Mouse (Mus musculus): ENCODE results near the gene Cd300lg. TPM values are rescaled to one million over a fixed set of nuclear protein-coding genes. Genes with fewer than 3 reads are reported as not detected.
A peak's percentile ranks its signal among the peaks of the same experiment; 100 is the strongest.

The Cd300lg gene
- total and polyA plus RNA-seq, 3 experiments = 0.08 to 0.26 TPM; not detected in 1

DNA sequence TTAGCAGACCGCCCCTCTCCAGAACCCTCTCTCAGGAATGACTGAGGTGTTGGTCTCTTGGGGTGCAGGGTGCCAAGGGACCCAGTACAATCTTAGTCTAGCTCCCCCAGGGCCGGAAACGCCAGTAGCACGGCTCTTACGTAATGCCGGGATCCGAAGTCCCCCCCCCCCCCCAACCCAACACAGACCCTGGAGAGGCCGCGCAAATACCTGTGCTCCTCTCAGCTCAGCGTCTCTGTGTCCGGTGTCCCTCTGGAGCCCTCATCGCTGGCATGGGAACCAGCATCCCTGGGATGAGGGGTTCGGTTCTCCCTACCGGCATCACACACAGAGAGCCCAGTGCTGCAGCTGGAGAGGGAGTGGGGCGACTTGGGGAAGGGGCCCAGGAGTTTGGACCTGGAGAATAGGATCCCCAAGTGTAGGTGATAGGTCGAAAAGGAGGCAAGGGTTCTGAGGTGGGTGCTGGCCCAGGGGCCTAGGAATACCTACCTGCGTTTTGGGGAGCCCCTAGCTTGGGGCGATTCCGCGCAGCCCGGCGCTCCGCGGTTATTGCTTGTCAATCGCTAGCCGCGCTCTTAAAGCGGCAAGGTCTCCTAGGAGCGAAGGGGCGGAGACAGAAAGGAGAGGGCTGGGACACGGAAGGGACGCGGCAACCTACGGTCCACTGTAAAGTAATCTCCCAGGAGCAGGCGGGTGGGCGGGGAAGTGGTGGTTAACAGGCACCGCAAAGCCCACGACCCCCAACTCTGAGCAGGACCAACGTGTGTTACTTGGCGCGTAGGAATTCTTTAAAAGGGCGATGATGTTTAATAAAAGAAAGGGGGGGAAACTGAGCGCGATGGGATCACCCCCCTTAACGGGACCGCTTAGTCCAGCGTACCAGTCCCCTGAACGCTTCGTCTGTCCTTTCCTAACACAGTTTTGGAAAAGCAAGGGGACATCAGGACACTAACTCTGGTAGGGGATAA lies 46.9 kb downstream of the Cd300lg start, which contains the start of gene Mpp2 (continued):
- TF ChIP-seq ZC3H11A (IDR thresholded peaks at IDR 0.05; ENCODE audit: low read depth, low read length) (no peak), ETS1 (IDR thresholded peaks at IDR 0.05; ENCODE audit: low read depth, low read length) (peak; percentile 51; the same call in 1 of the 2 replicates), TBP (IDR thresholded peaks at IDR 0.05; ENCODE audit: low read depth, low read length) (peak; percentile 26; the same call in 1 of the 2 replicates), CHD1 (IDR thresholded peaks at IDR 0.05; ENCODE audit: low read depth, low read length) (no peak), MAX (IDR thresholded peaks at IDR 0.05; ENCODE audit: low read length) (0 out of 2 replicates have a peak, but pooled peaks have one; percentile 54), EP300 (IDR thresholded peaks at IDR 0.05; ENCODE audit: low read depth in 1 of 2, low read length in 2 of 2) (peak; percentile 17 to 76; a peak in 3 of 4 replicates)

DNA sequence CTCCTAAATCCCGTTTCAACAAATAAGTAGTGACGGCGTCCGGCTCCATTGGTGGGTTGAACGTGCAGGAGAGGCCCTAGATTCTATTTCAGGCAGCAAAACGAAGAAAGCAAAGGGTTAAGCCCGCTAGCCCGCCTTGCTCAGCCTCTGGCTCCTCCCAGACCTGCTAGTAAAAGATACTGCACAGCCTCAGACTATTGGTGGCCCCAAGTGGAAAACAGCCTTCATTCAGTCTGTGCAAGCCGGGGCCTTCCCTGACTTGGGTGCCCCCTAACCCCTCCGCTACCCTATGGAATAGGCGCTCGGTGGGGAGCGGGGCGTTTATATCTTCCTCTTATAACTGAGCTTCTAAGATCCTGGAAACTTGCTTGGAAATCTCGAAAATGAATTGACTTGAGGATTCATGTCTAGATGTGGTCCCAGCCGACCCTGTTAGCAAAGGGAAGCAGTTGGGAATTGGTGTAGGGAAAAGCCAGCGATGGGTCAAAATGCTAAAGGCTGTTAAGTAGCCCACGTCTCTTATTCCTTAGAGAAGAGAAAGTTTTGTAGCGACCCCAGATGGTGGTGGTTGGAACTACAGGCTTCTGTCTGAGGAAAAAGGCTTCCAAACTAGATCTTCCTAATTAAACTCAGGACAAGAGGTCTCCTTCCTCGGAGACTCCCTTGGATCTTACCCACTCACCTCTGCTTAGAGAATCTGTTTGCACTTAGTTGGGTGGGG lies 47.9 kb downstream of the Cd300lg start:
- Histone ChIP-seq H3K79me2 (ENCODE audit: control insufficient read depth, insufficient read depth, low read length, poor library complexity) (peaks cover 2% of the 10 kb centered on the region; the same call in 1 of the 2 replicates), H3K27me3 (ENCODE audit: control insufficient read depth in 1 of 2, insufficient read depth in 2 of 2, low read length in 2 of 2) (no peaks in the 10 kb centered on the region), H3K4me1 (ENCODE audit: control insufficient read depth in 1 of 2, insufficient read depth in 2 of 2, low read length in 2 of 2) (peaks cover 5 to 12% of the 10 kb centered on the region in 2 experiments; a peak in 3 of 4 replicates), H3K9ac (ENCODE audit: control insufficient read depth, low read depth, low read length, poor library complexity, severe bottlenecking) (peak overlapping the region; percentile 76), H3K36me3 (ENCODE audit: control insufficient read depth in 1 of 2, insufficient read depth in 2 of 2, low read length in 2 of 2) (peaks cover 0 to 10% of the 10 kb centered on the region in 2 experiments; a peak in 2 of 4 replicates), H3K9me3 (replicated peaks; ENCODE audit: insufficient read depth, low read length) (no peaks in the 10 kb centered on the region), H3K27ac (ENCODE audit: control insufficient read depth, low read depth, low read length) (peak overlapping the region; percentile 92), H3K4me3 (ENCODE audit: control insufficient read depth in 1 of 2, insufficient read depth in 1 of 2, low read depth in 2 of 2, low read length in 2 of 2) (peak overlapping the region; percentile 57 to 75)
- TF ChIP-seq POLR2AphosphoS2 (IDR thresholded peaks at IDR 0.05; ENCODE audit: low read length) = peak; percentile 43; the same call in 1 of the 2 replicates
- TF ChIP-seq UBTF (IDR thresholded peaks at IDR 0.05; ENCODE audit: borderline replicate concordance, insufficient read depth, low read depth, low read length) = 0 out of 2 replicates have a peak, but pooled peaks have one; percentile 69
- peak; percentile 97 for TF ChIP-seq SIN3A (IDR thresholded peaks at IDR 0.05; ENCODE audit: low read length)
- TF ChIP-seq CTCF (IDR thresholded peaks at IDR 0.05 in 2 of 3, conservative IDR thresholded peaks at IDR 0.05 in 1 of 3; ENCODE audit: control insufficient read depth in 1 of 3, insufficient read depth in 1 of 3, low read depth in 2 of 3, low read length in 3 of 3, poor library complexity in 1 of 3, severe bottlenecking in 1 of 3) = peak; percentile 38 to 89 (median 73)
- TF ChIP-seq SMC3 (IDR thresholded peaks at IDR 0.05; ENCODE audit: low read depth, low read length) = peak; percentile 32
- TF ChIP-seq TBP (IDR thresholded peaks at IDR 0.05; ENCODE audit: low read depth, low read length) = peak; percentile 85
- TF ChIP-seq BHLHE40 (IDR thresholded peaks at IDR 0.05; ENCODE audit: borderline replicate concordance, low read depth, low read length) = peak; percentile 66
- no peak for TF ChIP-seq MYB (IDR thresholded peaks at IDR 0.05; ENCODE audit: low read depth, low read length)
- TF ChIP-seq ETS1 (IDR thresholded peaks at IDR 0.05; ENCODE audit: low read depth, low read length) = peak; percentile 60
- TF ChIP-seq TAL1 (IDR thresholded peaks at IDR 0.05; ENCODE audit: low read length) = peak; percentile 82
- peak; percentile 69; the same call in 1 of the 2 replicates for TF ChIP-seq MEF2A (IDR thresholded peaks at IDR 0.05; ENCODE audit: extremely low read depth, insufficient replicate concordance, low read depth, low read length, poor library complexity, severe bottlenecking)
- TF ChIP-seq RAD21 (IDR thresholded peaks at IDR 0.05; ENCODE audit: low read depth, low read length) = peak; percentile 35
- TF ChIP-seq MAZ (IDR thresholded peaks at IDR 0.05; ENCODE audit: low read depth, low read length) = peak; percentile 81
- peak; percentile 78 for TF ChIP-seq TCF12 (IDR thresholded peaks at IDR 0.05; ENCODE audit: low read depth, low read length)
- peak; percentile 5; the same call in 1 of the 2 replicates for TF ChIP-seq RCOR1 (IDR thresholded peaks at IDR 0.05; ENCODE audit: low read depth, low read length)
- peak; percentile 37 to 64; a peak in 2 of 4 replicates for TF ChIP-seq POLR2A (IDR thresholded peaks at IDR 0.05; ENCODE audit: control insufficient read depth in 1 of 2, insufficient read depth in 1 of 2, low read depth in 1 of 2, low read length in 2 of 2, poor library complexity in 1 of 2)
- peak; percentile 52 for TF ChIP-seq GATA1 (IDR thresholded peaks at IDR 0.05; ENCODE audit: low read depth, low read length)
- peak; percentile 75 for TF ChIP-seq HCFC1 (IDR thresholded peaks at IDR 0.05; ENCODE audit: low read depth, low read length)
- TF ChIP-seq ZKSCAN1 (IDR thresholded peaks at IDR 0.05; ENCODE audit: low read depth, low read length) = no peak
- no peak for TF ChIP-seq JUND (IDR thresholded peaks at IDR 0.05; ENCODE audit: low read depth, low read length)
- peak in 1 of 2 experiments; percentile 63; a peak in 2 of 4 replicates for TF ChIP-seq EP300 (IDR thresholded peaks at IDR 0.05; ENCODE audit: low read depth in 1 of 2, low read length in 2 of 2)
- no peak for TF ChIP-seq MAFK (IDR thresholded peaks at IDR 0.05; ENCODE audit: borderline replicate concordance, low read depth, low read length)
- peak; percentile 82; the same call in 1 of the 2 replicates for TF ChIP-seq ZMIZ1 (IDR thresholded peaks at IDR 0.05; ENCODE audit: low read depth, low read length)
- peak; percentile 78 for TF ChIP-seq MXI1 (IDR thresholded peaks at IDR 0.05; ENCODE audit: low read depth, low read length)
- no peak for TF ChIP-seq ZNF384 (IDR thresholded peaks at IDR 0.05; ENCODE audit: low read depth, low read length)
- TF ChIP-seq KAT2A (conservative IDR thresholded peaks at IDR 0.05; ENCODE audit: low read depth, low read length) = no peak
- peak; percentile 41; the same call in 1 of the 2 replicates for TF ChIP-seq NRF1 (IDR thresholded peaks at IDR 0.05; ENCODE audit: insufficient read depth, low read depth, low read length, poor library complexity, severe bottlenecking)
- peak; percentile 98 for DNase-seq (ENCODE audit: low read depth, low spot score)

All from MEL (cell line).